Mouse (Mus musculus) stomach, postnatal 0 days (tissue): ENCODE data around the gene Rwdd2a. TPM values are rescaled to one million over a fixed set of nuclear protein-coding genes. Genes with fewer than 3 reads are reported as not detected.

Source experiments
- ATAC-seq: fragments of 200-750 bp; cut with Nextera tagmentation; 2 replicates; pipeline ENCODE4 v1.8.0; 2017; ENCODE audit not compliant: low FRiP score, low TSS enrichment
- DNase-seq: peaks from one replicate; pipeline ENCODE4 v3.0.0-alpha.2; 2016; ENCODE audit warnings: low spot score
- H3K27ac ChIP-seq: fragments of 300-500 bp; sonication (generic); replicated peaks from 2 replicates; pipeline ENCODE4 v1.5.1; 2014; ENCODE audit warnings: mild to moderate bottlenecking, control low read depth
- H3K27me3 ChIP-seq: fragments of 300-500 bp; sonication (generic); 2 replicates; pipeline ENCODE4 v1.6.1; 2014; ENCODE audit warnings: low read length; ENCODE audit not compliant: control insufficient read depth, insufficient read depth
- H3K36me3 ChIP-seq: fragments of 300-500 bp; sonication (generic); 2 replicates; pipeline ENCODE4 v1.6.1; 2014; ENCODE audit warnings: low read length, mixed read lengths; ENCODE audit not compliant: control insufficient read depth, insufficient read depth
- H3K4me1 ChIP-seq: fragments of 300-500 bp; sonication (generic); replicated peaks from 2 replicates; pipeline ENCODE4 v1.6.1; 2014; ENCODE audit warnings: antibody characterized with exemption; ENCODE audit not compliant: control insufficient read depth, insufficient read depth
- H3K4me2 ChIP-seq: fragments of 300-500 bp; sonication (generic); replicated peaks from 2 replicates; pipeline ENCODE4 v1.6.1; 2014; ENCODE audit warnings: low read depth, mild to moderate bottlenecking, control low read depth, moderate library complexity
- H3K4me3 ChIP-seq: fragments of 300-500 bp; sonication (generic); 2 replicates; pipeline ENCODE4 v1.5.1; 2014; ENCODE audit warnings: low read depth, low read length, control low read depth
- H3K9ac ChIP-seq: fragments of 300-500 bp; sonication (generic); 2 replicates; pipeline ENCODE4 v1.6.1; 2014; ENCODE audit warnings: mild to moderate bottlenecking, low read length, control low read depth, mixed read lengths
- H3K9me3 ChIP-seq: fragments of 300-500 bp; sonication (generic); 2 replicates; pipeline ENCODE4 v1.6.1; 2016; ENCODE audit warnings: low read length; ENCODE audit not compliant: control insufficient read depth
- CTCF ChIP-seq: IDR thresholded peaks from 2 replicates; pipeline ENCODE4 v1.5.1; 2016; ENCODE audit warnings: antibody characterized with exemption, low read depth, mild to moderate bottlenecking, moderate library complexity
- EP300 ChIP-seq: optimal IDR thresholded peaks from 2 replicates; pipeline ENCODE3; 2016; ENCODE audit warnings: antibody characterized with exemption
- WGBS: fragments of 180-500 bp; shearing (Covaris S2); extraction: QIAGEN DNeasy Blood & Tissue Kit; methylation state at CpG from one replicate; pipeline ENCODE4 v1.1.7; 2014; 5-methylcytosine and 5-hydroxymethylcytosine counted together
- polyA plus RNA-seq: library from polyadenylated mRNA; unstranded; fragments of >200 nt; fragmentation: Nextera tagmentation; extraction: Ambion mirVana; gene quantifications from 2 replicates; pipeline ENCODE4 v1.2.1, GENCODE M21; 2015

The Rwdd2a gene
- polyA plus RNA-seq, 1 experiment from 2014 or later = 1.7 TPM

DNA sequence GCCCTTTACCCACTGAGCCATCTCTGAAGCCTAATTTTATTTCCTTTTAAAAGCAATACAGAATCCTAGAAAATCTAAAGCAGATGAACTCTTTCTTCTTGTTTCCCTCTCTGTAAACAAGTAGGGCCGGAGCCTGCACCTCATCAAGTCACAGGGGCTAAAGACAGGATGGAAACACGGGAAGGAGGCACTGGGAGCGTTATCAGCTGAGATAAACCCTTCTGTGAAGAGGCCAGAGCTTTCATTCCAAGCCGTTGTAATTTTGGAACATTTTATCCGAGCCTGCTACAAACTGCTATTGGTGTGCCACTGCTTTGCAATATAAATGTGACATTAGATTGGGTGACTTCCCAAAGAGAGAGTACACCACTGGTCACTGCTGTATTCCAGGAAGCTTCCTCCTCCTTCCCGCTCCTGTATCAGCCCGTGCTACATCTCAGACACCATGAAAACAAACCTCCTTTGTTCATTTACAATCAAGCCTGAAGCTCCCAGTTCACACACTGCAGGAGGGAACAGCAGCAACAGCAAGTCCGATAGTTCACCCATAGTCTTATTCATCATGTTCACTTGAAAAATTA is 28.0 kb downstream of the Rwdd2a start:
- DNase-seq = no peak
- no peaks in the 10 kb centered on the region for H3K4me1 ChIP-seq
- no peak overlapping the region for H3K27ac ChIP-seq
- 48% methylated on average over 8 of the region's 8 CpGs for WGBS
- no peaks in the 10 kb centered on the region for H3K27me3 ChIP-seq
- H3K36me3 ChIP-seq = no peaks in the 10 kb centered on the region
- H3K4me3 ChIP-seq = no peak overlapping the region
- H3K9me3 ChIP-seq = no peaks in the 10 kb centered on the region
- no peak for ATAC-seq
- H3K4me2 ChIP-seq = no peak overlapping the region
- no peak overlapping the region for H3K9ac ChIP-seq
- TF ChIP-seq CTCF (no peak), EP300 (no peak)

GRCm38 (mm10) chr9:86605776-86606175 is 34.0 kb downstream of the Rwdd2a start:
- H3K9me3 ChIP-seq = no peaks in the 10 kb centered on the region
- DNase-seq (no peak), ATAC-seq (no peak)
- H3K4me2 ChIP-seq = no peak overlapping the region
- no peak overlapping the region for H3K9ac ChIP-seq
- no peaks in the 10 kb centered on the region for H3K36me3 ChIP-seq
- WGBS = 55% methylated on average over 6 of the region's 6 CpGs
- H3K27ac ChIP-seq = no peak overlapping the region
- TF ChIP-seq EP300 (no peak), CTCF (no peak)
- H3K27me3 ChIP-seq = no peaks in the 10 kb centered on the region
- H3K4me1 ChIP-seq = no peaks in the 10 kb centered on the region
- no peak overlapping the region for H3K4me3 ChIP-seq

- Histone ChIP-seq H3K4me2 (no peak overlapping the region), H3K36me3 (no peaks in the 10 kb centered on the region), H3K27ac (no peak overlapping the region), H3K27me3 (no peaks in the 10 kb centered on the region), H3K4me3 (no peak overlapping the region), H3K9ac (no peak overlapping the region), H3K9me3 (no peaks in the 10 kb centered on the region), H3K4me1 (no peaks in the 10 kb centered on the region)
- WGBS = 90% methylated on average over 4 of the region's 4 CpGs
- ATAC-seq = no peak
- TF ChIP-seq EP300 = no peak
- TF ChIP-seq CTCF = no peak
- DNase-seq = no peak
Measured at GRCm38 (mm10) chr9:86612091-86612490, 40.3 kb downstream of the Rwdd2a start.

- Histone ChIP-seq H3K9ac (no peak overlapping the region), H3K27ac (no peak overlapping the region), H3K4me2 (no peak overlapping the region), H3K36me3 (no peaks in the 10 kb centered on the region), H3K4me1 (no peaks in the 10 kb centered on the region), H3K4me3 (no peak overlapping the region), H3K9me3 (no peaks in the 10 kb centered on the region), H3K27me3 (no peaks in the 10 kb centered on the region)
- ATAC-seq (no peak), DNase-seq (no peak)
- no peak for TF ChIP-seq EP300
- no peak for TF ChIP-seq CTCF
- WGBS = 84% methylated on average over 1 of the region's 1 CpGs
Measured at GRCm38 (mm10) chr9:86615765-86616164, 44.0 kb downstream of the Rwdd2a start.

GRCm38 (mm10) chr9:86617837-86618492 is 46.2 kb downstream of the Rwdd2a start:
- no peaks in the 10 kb centered on the region for H3K36me3 ChIP-seq
- no peak overlapping the region for H3K4me3 ChIP-seq
- no peaks in the 10 kb centered on the region for H3K9me3 ChIP-seq
- no peaks in the 10 kb centered on the region for H3K4me1 ChIP-seq
- 64% methylated on average over 7 of the region's 7 CpGs for WGBS
- H3K27me3 ChIP-seq = no peaks in the 10 kb centered on the region
- no peak overlapping the region for H3K4me2 ChIP-seq
- DNase-seq (no peak), ATAC-seq (no peak)
- no peak for TF ChIP-seq EP300
- TF ChIP-seq CTCF = no peak
- no peak overlapping the region for H3K9ac ChIP-seq
- no peak overlapping the region for H3K27ac ChIP-seq

DNA sequence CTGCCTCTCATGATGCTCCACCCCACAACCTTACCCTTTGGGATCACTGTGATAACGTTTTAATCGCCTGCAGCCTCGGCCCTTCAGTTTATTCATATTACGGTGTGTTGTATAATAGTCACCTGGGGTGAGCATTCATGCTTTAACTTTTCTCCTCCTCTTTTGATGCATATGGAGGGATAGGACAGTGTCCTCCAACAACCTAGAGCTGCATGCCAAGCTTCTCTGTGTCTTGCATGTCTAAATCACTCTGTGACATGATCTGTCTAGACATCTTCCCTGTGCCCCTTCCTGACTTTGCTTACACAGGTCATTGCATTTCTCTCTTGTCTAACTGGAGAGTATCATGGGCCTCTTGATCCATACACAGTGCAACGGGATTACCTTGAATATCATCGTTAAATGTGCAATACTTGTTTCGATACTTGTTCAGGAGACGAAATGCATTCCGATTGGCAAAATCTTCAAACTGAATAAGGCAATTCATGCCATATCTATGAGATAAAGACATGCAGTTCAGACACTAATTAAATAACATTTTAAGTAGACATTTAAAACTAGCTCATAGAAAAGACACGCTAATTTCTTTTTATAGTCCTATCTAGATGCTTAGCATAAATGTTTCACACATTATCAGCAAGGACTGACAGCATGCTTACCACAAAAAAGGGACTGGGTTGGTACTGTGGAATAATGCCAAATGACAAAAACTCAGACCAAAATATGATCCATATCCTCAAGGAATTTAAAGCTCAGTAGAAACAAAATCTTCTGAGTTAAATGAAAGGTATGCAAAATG is 47.7 kb downstream of the Rwdd2a start:
- Histone ChIP-seq H3K4me1 (no peaks in the 10 kb centered on the region), H3K27me3 (no peaks in the 10 kb centered on the region), H3K27ac (no peak overlapping the region), H3K36me3 (no peaks in the 10 kb centered on the region), H3K4me2 (no peak overlapping the region), H3K4me3 (no peak overlapping the region), H3K9me3 (no peaks in the 10 kb centered on the region), H3K9ac (no peak overlapping the region)
- DNase-seq (no peak), ATAC-seq (no peak)
- TF ChIP-seq EP300 (no peak), CTCF (no peak)
- WGBS = 83% methylated on average over 10 of the region's 10 CpGs
